Mouse (Mus musculus) Muller cell, postnatal 12 days (primary cell): ENCODE data around the gene Diaph2.
A peak's percentile ranks its signal among the peaks of the same experiment; 100 is the strongest.
"Not testable (repeated sequence)": the region's sequence is repeated elsewhere in the genome, so short reads cannot be mapped to it uniquely, and the experiment has no call there.

Experiments
- DNase-seq: peaks from one replicate; pipeline ENCODE4 v3.0.0-alpha.2; 2015; ENCODE audit errors: inconsistent ontology term

Diaph2 gene

DNA sequence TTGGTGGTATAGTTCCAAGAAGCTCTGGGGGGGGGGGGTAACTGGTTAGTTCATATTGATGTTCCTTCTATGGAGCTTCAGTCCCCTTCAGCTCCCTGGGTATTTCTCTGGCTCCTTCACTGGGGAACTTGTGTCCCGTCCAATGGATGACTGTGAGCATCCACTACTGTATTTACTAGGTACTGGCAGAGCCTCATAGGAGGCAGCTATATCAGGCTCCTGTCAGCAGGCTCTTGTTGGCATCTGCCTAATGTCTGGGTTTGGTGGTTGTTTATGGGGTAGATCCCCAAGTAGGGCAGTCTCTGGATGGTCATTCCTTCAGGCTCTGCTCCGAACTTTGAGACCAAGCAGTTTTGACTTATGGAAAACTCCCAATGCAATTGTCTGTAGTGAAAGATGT is 50.4 kb downstream of the Diaph2 start:
- DNase-seq, result not testable (repeated sequence)

DNA sequence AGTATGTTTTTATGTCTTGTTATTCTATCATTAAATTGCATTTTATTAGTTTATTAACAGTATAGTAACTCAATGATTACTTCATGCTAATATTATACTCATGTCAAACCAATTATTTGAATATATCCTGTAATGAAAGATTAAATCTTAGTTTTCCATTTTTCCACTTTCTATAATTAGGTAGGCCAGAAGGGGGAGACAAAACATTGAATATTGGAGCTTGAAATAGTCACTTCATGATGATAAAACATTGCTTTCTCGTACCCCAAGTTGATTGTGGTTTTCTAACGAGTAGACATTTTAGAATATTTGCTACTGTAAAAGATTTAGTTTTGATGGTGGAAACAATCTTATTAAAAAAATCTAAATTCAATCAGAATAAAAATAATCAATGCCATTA is 82.4 kb downstream of the Diaph2 start:
- peak; percentile 0 for DNase-seq

GRCm38 (mm10) chrX:129833887-129834286 is 84.3 kb downstream of the Diaph2 start:
- DNase-seq, result no peak

- DNase-seq, result peak; percentile 2
Observed at GRCm38 (mm10) chrX:129884465-129884864, 134.9 kb downstream of the Diaph2 start.

DNA sequence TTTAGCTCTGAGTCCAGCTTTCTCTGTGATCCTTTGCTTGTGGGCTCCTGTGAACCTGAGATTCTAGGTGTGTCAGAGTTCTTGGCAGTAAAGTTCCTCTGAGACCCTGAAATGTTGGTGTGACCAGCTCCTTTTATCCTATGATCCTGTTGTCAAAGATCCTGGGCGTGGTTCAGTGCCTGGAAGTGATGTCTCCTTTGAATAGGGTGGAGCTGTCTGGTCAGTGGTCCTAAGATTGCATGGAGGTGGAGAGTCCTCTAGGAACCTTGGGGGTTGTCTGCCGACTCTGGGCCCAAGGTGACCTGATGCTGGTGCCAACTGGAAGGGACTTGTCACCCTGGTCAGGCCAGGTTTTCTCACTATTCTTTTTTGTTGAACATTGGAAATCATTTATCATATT is 176.3 kb downstream of the Diaph2 start:
- no peak for DNase-seq

GRCm38 (mm10) chrX:129974816-129975215 is 225.3 kb downstream of the Diaph2 start:
- peak; percentile 20 for DNase-seq

GRCm38 (mm10) chrX:130008210-130008609 is 258.7 kb downstream of the Diaph2 start:
- DNase-seq, result no peak

DNA sequence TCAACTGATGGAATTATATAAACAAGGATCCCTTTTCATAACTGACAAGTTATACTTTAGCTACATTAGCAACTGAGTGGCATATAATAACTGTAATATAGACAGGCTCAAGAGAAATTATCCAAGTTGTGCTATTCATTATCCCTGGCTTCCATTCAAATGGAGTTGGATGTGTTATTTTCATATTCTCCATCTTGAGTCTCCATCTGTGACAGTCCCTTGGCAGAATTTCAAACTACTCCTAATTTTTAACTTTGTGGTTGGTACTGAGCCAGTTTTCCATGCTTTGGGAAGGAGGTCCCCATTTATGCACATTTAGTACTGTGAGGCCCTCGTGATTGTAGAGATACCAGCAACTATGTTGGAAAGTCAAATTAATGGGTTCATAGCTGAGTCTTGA is 270.2 kb downstream of the Diaph2 start:
- DNase-seq, result no peak

DNA sequence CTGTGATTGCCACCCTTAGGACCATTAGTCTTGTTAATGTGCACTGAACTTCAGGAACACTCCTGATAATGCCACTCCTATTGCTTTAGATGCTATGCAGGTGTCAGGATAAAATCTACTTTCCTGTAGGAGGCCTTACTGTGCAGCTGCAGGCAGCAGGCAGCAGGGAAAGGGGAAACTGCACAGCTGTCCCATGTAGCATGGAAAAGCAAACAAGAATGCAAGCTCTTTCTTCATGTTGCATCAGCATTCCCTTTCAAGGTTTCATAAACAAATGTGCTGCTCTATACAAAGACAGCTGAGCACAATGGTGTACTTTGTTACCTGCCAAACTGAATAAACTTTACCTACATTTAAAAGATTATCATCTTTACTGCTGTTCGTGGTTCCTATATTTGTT is 295.0 kb downstream of the Diaph2 start:
- no peak for DNase-seq

DNA sequence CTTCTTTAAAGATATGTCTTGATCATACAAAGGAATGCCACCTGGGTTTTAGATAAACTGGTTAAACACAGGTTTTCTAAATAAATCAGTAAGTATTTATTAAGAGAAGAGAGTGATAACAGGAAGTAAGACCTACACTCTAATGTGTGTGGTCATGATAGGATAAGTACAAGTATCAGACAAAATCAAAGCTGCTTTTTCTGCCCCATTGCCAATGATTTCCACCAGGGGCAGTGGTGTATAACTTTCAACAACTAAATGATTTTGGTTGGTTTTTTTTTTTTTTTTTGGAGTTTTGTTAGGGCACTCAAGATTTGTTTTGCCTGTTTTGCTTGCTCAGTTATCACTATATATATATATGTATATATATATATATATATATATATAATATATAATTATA is 399.7 kb downstream of the Diaph2 start:
- DNase-seq, result no peak

DNA sequence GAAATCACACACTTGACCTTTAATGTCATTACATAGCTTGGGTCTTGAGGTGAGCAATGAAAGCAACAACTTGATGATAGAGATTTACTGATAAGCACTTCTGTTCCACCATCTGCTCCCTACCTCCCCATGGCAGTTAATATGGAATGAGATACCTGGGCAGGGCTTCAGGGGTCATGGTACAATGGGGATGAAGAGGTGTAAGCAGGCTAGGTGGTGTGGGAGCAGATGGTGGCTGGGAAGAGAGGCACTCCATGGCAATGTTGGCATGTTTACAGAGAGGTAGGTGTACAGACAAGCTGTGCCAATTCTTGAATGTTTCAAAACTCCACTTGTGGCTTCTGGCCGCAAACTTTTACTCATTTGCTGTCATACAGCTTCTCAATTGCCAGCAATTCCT is 402.6 kb downstream of the Diaph2 start:
- DNase-seq, result no peak

GRCm38 (mm10) chrX:130173126-130173525 is 423.6 kb downstream of the Diaph2 start:
- DNase-seq, result peak; percentile 22

DNA sequence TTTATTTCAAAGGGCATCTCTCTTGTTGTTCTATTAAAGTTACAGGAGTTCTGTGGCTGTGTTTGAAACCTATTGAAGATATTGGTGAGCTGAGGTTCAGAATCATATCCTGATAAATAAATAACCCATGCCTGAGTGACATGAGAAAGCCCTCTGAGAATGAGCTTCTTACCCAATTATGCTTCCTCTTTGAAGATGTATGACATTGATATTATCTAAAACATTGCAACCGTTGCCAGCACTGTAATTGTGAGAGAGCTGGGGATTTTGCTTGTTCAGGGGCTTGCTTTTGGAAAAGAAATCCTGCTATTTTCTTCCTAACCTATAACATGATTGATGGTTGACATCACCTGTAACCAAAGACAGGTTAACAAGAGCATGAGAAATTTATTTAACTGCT is 438.3 kb downstream of the Diaph2 start:
- no peak for DNase-seq

- DNase-seq, result no peak
Observed at GRCm38 (mm10) chrX:130188449-130188848, 438.9 kb downstream of the Diaph2 start.

DNA sequence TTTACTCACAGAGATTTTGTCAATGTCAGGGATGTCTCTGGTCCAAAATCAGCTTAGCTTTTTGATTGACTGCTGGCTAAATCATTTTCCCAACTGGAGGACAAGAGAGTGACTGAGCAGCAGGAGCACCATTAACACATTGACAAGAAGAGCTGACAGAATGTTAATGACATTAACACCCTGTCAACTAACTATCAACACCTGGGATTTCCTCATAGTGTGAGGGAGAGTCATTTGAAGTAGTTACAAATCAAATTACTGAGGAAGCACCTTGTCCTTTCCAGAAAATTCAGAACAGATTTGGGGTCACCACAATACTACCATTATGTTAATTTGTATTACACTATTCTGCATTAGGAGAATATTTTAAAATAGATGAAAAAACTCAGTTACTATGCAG is 439.7 kb downstream of the Diaph2 start:
- no peak for DNase-seq

DNA sequence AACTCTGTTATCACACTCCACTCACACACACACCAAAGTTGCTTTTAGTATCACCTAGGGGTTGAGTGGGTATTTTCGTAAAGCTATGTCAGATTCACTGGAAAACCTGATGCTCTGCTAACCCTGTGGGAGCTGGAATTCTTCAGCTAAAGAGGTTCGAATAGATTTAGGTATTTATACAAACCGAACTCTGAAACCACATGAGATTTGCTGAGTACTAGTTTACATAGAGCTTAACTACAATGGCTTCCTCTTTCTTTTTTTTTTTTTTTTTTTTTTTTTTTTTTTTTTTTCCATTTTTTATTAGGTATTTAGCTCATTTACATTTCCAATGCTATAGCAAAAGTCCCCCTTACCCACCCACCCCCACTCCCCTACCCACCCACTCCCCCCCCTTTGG is 447.9 kb downstream of the Diaph2 start:
- DNase-seq, result not testable (repeated sequence)

DNA sequence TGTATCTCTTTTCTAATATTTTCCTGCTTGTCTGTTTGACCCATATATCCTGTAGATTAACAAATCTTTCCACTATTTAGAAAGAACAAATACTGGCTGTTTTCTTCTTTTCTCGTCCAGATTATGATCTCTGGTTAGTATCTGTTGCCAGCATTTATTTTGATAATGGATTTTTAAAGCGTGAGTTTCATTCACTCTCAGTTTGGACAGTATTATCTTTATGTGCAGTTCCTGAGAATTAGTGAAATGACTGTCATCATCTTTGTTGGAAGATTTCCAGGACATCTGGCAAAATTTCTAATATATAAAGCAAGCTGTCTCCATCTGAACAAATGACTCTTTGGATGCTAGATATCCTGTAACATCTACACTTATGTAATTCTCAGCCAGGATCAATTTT is 455.7 kb downstream of the Diaph2 start:
- DNase-seq, result no peak

GRCm38 (mm10) chrX:130212227-130212626 is 462.7 kb downstream of the Diaph2 start:
- no peak for DNase-seq

- no peak for DNase-seq
Observed at GRCm38 (mm10) chrX:130212759-130213158, 463.2 kb downstream of the Diaph2 start.

- DNase-seq, result no peak
Observed at GRCm38 (mm10) chrX:130230045-130230444, 480.5 kb downstream of the Diaph2 start.

GRCm38 (mm10) chrX:130235167-130235566 is 485.6 kb downstream of the Diaph2 start:
- DNase-seq, result no peak

DNA sequence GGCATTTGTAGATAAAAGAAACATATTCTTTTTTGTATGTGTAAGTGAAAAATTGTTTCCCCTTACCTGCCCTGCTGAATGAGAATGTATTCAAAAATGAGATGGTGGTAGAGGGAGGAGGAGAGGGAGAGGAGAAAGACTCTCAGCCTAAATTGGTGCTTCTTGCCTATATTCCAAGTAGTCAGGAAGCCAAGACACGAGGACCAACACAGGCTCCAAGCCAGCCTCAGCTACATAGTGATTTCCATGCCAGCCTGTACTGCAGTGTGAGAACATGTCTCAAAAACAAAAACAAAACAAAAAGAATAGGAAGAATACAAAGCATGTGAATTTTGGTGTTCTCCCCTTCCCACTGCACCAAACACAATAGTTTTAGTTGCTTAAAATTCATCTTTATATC is 497.1 kb downstream of the Diaph2 start:
- DNase-seq, result no peak

DNA sequence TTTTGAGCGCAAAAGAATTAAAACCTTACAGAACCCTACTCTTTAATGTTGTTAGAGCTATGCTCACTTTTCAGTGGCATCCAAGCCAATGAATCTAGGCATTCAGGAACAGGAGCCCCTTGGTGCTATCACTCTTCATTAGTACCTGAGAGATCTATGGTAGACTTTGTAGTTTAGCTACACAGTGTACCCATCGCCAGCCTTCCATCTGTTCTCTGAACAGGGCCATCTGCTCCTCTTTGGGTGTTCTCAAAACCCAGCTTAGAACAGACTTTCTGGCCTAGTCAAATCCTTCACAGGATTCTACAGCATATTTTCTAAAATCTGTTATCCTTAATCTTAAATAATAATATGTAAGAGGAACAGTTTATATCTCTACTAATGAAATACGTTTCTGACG is 504.1 kb downstream of the Diaph2 start:
- no peak for DNase-seq

DNA sequence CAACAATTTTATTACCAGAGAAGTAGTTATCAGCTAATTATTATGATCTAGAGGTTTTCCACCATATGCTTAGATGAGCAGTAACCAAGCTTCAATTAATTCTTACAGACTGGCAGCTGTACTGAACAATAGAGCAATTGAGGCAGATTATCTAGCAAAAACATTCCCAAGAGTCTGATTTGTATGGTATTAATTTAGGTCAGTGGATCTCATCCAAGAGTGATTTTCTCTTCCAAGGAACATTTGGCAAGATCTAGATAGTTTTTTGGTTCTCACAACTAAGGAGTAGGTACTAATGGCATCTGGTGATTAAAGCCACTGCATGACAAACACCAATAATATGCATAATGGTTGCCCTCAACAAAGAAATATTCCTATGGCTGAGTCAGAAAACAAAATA is 516.2 kb downstream of the Diaph2 start:
- DNase-seq, result peak; percentile 86

DNA sequence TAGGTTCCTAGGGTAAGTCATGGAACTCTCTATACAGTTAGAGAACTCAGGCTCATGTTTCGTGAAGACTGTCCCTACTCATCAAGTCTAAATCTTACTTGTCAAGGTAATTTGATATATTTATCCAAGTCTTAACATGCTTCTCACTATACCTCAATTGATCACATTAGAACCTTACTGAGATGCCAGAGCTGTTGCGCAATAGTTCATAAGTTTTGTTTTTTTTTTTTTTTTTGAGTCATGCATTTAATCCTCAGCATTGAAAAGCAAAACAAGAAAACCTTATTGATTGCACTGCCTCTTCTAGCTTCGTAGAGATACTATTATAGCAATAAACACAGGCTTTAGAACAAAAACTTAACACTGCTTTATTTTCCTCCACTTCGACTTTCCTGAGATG is 529.6 kb downstream of the Diaph2 start:
- no peak for DNase-seq
